Mouse (Mus musculus) cerebellum, adult 11-12 months (tissue): ENCODE measurements around the gene Plekhg1.

Experiments
- DNase-seq: peaks from one replicate; pipeline ENCODE4 v3.0.0; 2022

Plekhg1 gene

GRCm38 (mm10) chr10:3743069-3743468 is 2.9 kb downstream of the Plekhg1 start:
- no peak for DNase-seq

- no peak for DNase-seq
These were observed 3.7 kb downstream of the Plekhg1 start for GRCm38 (mm10) chr10:3743826-3744225.

GRCm38 (mm10) chr10:3746794-3747518 is 6.8 kb downstream of the Plekhg1 start:
- DNase-seq: no peak

GRCm38 (mm10) chr10:3749580-3749979 is 9.4 kb downstream of the Plekhg1 start:
- DNase-seq: no peak

GRCm38 (mm10) chr10:3761992-3762391 is 21.8 kb downstream of the Plekhg1 start:
- DNase-seq: no peak

GRCm38 (mm10) chr10:3763199-3763598 is 23.0 kb downstream of the Plekhg1 start:
- DNase-seq: no peak

GRCm38 (mm10) chr10:3769131-3769530 is 29.0 kb downstream of the Plekhg1 start:
- no peak for DNase-seq

- no peak for DNase-seq
These were observed 34.2 kb downstream of the Plekhg1 start for GRCm38 (mm10) chr10:3774330-3774729.

- DNase-seq: no peak
These were observed 36.6 kb downstream of the Plekhg1 start for GRCm38 (mm10) chr10:3776761-3777160.

GRCm38 (mm10) chr10:3785362-3785761 is 45.2 kb downstream of the Plekhg1 start:
- no peak for DNase-seq

GRCm38 (mm10) chr10:3786531-3786930 is 46.4 kb downstream of the Plekhg1 start:
- DNase-seq: no peak

- no peak for DNase-seq
These were observed 46.8 kb downstream of the Plekhg1 start for GRCm38 (mm10) chr10:3787006-3787405.

GRCm38 (mm10) chr10:3793825-3794224 is 53.7 kb downstream of the Plekhg1 start:
- DNase-seq: no peak

GRCm38 (mm10) chr10:3799455-3799854 is 59.3 kb downstream of the Plekhg1 start:
- DNase-seq: no peak

- DNase-seq: no peak
These were observed 61.1 kb downstream of the Plekhg1 start for GRCm38 (mm10) chr10:3801254-3801653.

- DNase-seq: no peak
These were observed 65.2 kb downstream of the Plekhg1 start for GRCm38 (mm10) chr10:3805334-3805733.

- DNase-seq: no peak
These were observed 67.8 kb downstream of the Plekhg1 start for GRCm38 (mm10) chr10:3807980-3808379.

- no peak for DNase-seq
These were observed 70.5 kb downstream of the Plekhg1 start for GRCm38 (mm10) chr10:3810476-3811273.

- no peak for DNase-seq
These were observed 79.0 kb downstream of the Plekhg1 start for GRCm38 (mm10) chr10:3818940-3819701.

GRCm38 (mm10) chr10:3823826-3824225 is 83.7 kb downstream of the Plekhg1 start:
- no peak for DNase-seq

- no peak for DNase-seq
These were observed 85.9 kb downstream of the Plekhg1 start for GRCm38 (mm10) chr10:3826043-3826442.

GRCm38 (mm10) chr10:3827368-3827767 is 87.2 kb downstream of the Plekhg1 start:
- DNase-seq: no peak

- DNase-seq: no peak
These were observed 89.3 kb downstream of the Plekhg1 start for GRCm38 (mm10) chr10:3829472-3829871.

GRCm38 (mm10) chr10:3830618-3831017 is 90.5 kb downstream of the Plekhg1 start:
- no peak for DNase-seq
